Mouse (Mus musculus): ENCODE results near the gene Steap2.

- TF ChIP-seq CTCF (IDR thresholded peaks at IDR 0.05; ENCODE audit: low read depth, low read length) (no peak), POLR2A (IDR thresholded peaks at IDR 0.05; ENCODE audit: insufficient read depth, low read length) (no peak)
Observed at GRCm38 (mm10) chr5:5700386-5700785, 6.0 kb upstream of the Steap2 start.
